Mouse (Mus musculus): ENCODE data around the gene Oxct2a. TPM values are rescaled to one million over a fixed set of nuclear protein-coding genes. Genes with fewer than 3 reads are reported as not detected.

Gene Oxct2a
- polyA plus RNA-seq, 1 experiment from 2014 or later: not detected

Other genes with a start within 250 kb of the Oxct2a start
- 0.08 and 0.15 TPM in 2 replicates for gene Bmp8b, start 218.5 kb downstream of the Oxct2a start, polyA plus RNA-seq (2015; fragmentation: Nextera tagmentation; extraction: Ambion mirVana)
- gene Oxct2b, start 207.4 kb downstream of the Oxct2a start, polyA plus RNA-seq (2015; fragmentation: Nextera tagmentation; extraction: Ambion mirVana): 0.11 TPM in 1 of 2 replicates, not detected in the other
- gene Ppie, start 183.7 kb downstream of the Oxct2a start, polyA plus RNA-seq (2015; fragmentation: Nextera tagmentation; extraction: Ambion mirVana): 51.3 and 56.7 TPM in 2 replicates
- 1.6 and 1.7 TPM in 2 replicates for gene Hpcal4, start 140.4 kb downstream of the Oxct2a start, polyA plus RNA-seq (2015; fragmentation: Nextera tagmentation; extraction: Ambion mirVana)
- 0.83 and 1.1 TPM in 2 replicates for gene Nt5c1a, start 122.1 kb downstream of the Oxct2a start, polyA plus RNA-seq (2015; fragmentation: Nextera tagmentation; extraction: Ambion mirVana)
- gene Heyl, start 90.1 kb downstream of the Oxct2a start, polyA plus RNA-seq (2015; fragmentation: Nextera tagmentation; extraction: Ambion mirVana): 9.2 and 9.3 TPM in 2 replicates
- 52.0 and 56.4 TPM in 2 replicates for gene Pabpc4, start 61.3 kb downstream of the Oxct2a start, polyA plus RNA-seq (2015; fragmentation: Nextera tagmentation; extraction: Ambion mirVana)
- 0.06 and 0.13 TPM in 2 replicates for gene Bmp8a, start 19.6 kb upstream of the Oxct2a start, polyA plus RNA-seq (2015; fragmentation: Nextera tagmentation; extraction: Ambion mirVana)

Measured in heart, embryonic 13.5 days (tissue).